Mouse (Mus musculus) liver, embryonic 13.5 days (tissue): Measurements from ENCODE around the gene Olfr1243. TPM values are rescaled to one million over a fixed set of nuclear protein-coding genes. Genes with fewer than 3 reads are reported as not detected.
"Not testable (repeated sequence)": the region's sequence is repeated elsewhere in the genome, so short reads cannot be mapped to it uniquely, and the experiment has no call there.

Experiments
- ATAC-seq: fragments of 200-750 bp; cut with Nextera tagmentation; 2 replicates; pipeline ENCODE4 v1.8.0; 2017; ENCODE audit warnings: low read depth, mild to moderate bottlenecking, moderate number of reproducible peaks, moderate library complexity
- DNase-seq: peaks from one replicate; pipeline ENCODE4 v3.0.0; 2022
- H3K27ac ChIP-seq: fragments of 300-500 bp; sonication (generic); 2 replicates; pipeline ENCODE4 v1.5.1; 2015; ENCODE audit warnings: moderate library complexity, mild to moderate bottlenecking, inconsistent platforms
- H3K27me3 ChIP-seq: fragments of 300-500 bp; sonication (generic); 2 replicates; pipeline ENCODE4 v1.6.1; 2015; ENCODE audit warnings: mild to moderate bottlenecking, inconsistent platforms
- H3K36me3 ChIP-seq: fragments of 300-500 bp; sonication (generic); 2 replicates; pipeline ENCODE4 v1.6.1; 2015; ENCODE audit warnings: mild to moderate bottlenecking, inconsistent platforms
- H3K4me1 ChIP-seq: fragments of 300-500 bp; sonication (generic); replicated peaks from 2 replicates; pipeline ENCODE4 v1.6.1; 2015; ENCODE audit warnings: inconsistent platforms
- H3K4me2 ChIP-seq: fragments of 300-500 bp; sonication (generic); 2 replicates; pipeline ENCODE4 v1.6.1; 2015; ENCODE audit warnings: inconsistent platforms, mild to moderate bottlenecking, moderate library complexity
- H3K4me3 ChIP-seq: fragments of 300-500 bp; sonication (generic); replicated peaks from 2 replicates; pipeline ENCODE4 v1.5.1; 2015; ENCODE audit warnings: mild to moderate bottlenecking, inconsistent platforms
- H3K9ac ChIP-seq: fragments of 300-500 bp; sonication (generic); 2 replicates; pipeline ENCODE4 v1.6.1; 2015; ENCODE audit warnings: mild to moderate bottlenecking, inconsistent platforms
- H3K9me3 ChIP-seq: fragments of 300-500 bp; sonication (generic); replicated peaks from 2 replicates; pipeline ENCODE4 v1.6.1; 2016; ENCODE audit warnings: inconsistent platforms
- WGBS: fragments of 180-500 bp; shearing (Covaris S2); methylation state at CpG from one replicate; pipeline ENCODE4 v1.1.7; 2015; ENCODE audit not compliant: insufficient replicate concordance; 5-methylcytosine and 5-hydroxymethylcytosine counted together
- polyA plus RNA-seq: library from polyadenylated mRNA; unstranded; fragments of >200 nt; fragmentation: Nextera tagmentation; extraction: Ambion mirVana; gene quantifications from 2 replicates; pipeline ENCODE4 v1.2.1, GENCODE M21; 2015

Gene Olfr1243
- polyA plus RNA-seq: not detected in 2 replicates

GRCm38 (mm10) chr2:89531387-89531786 lies at the start of gene Olfr1243:
TSS of gene Olfr1243 (minus strand) at chr2:89531487.
- Histone ChIP-seq H3K27me3 (no peaks in the 10 kb centered on the region), H3K4me1 (no peaks in the 10 kb centered on the region), H3K9ac (no peak within 1 kb of the TSS), H3K9me3 (no peaks in the 10 kb centered on the region), H3K36me3 (no peaks in the 10 kb centered on the region), H3K4me2 (no peak within 1 kb of the TSS), H3K4me3 (no peak within 1 kb of the TSS), H3K27ac (no peak within 1 kb of the TSS)
- DNase-seq (no peak), ATAC-seq (no peak)
- WGBS: 61% methylated on average over 1 of the region's 1 CpGs

GRCm38 (mm10) chr2:89578347-89578746 lies 47.1 kb upstream of the Olfr1243 start, which contains the start of gene Olfr1245:
TSS of gene Olfr1245 (minus strand) at chr2:89578447.
- no peak within 1 kb of the TSS for H3K9ac ChIP-seq
- 58% methylated on average over 1 of the region's 1 CpGs for WGBS
- no peaks in the 10 kb centered on the region for H3K36me3 ChIP-seq
- ATAC-seq: no peak
- no peak within 1 kb of the TSS for H3K27ac ChIP-seq
- no peak within 1 kb of the TSS for H3K4me2 ChIP-seq
- H3K27me3 ChIP-seq: no peaks in the 10 kb centered on the region
- no peak for DNase-seq
- H3K4me1 ChIP-seq: no peaks in the 10 kb centered on the region
- no peak within 1 kb of the TSS for H3K4me3 ChIP-seq
- no peaks in the 10 kb centered on the region for H3K9me3 ChIP-seq

DNA sequence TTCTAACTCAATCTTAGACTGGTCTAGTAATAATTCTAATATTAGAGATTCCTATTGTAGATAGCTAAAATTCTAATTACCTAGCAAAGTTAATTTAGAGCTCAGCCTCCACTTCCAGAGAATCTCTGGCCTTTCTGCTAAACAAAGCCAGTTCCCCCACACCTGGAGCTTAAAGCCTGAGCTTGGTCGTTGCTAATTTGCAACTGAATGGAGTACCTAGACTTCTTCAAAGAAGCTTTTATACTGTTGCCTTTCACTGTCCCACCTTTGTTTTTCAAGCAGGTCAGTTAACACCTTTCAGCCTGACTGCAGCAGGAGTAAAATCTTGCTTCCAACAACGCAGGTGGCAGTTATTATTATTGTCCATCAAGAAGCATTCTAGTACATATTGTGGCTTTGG lies 31.4 kb upstream of the Olfr1243 start:
- not testable (repeated sequence) for H3K4me2 ChIP-seq, H3K27ac ChIP-seq, H3K9ac ChIP-seq, H3K36me3 ChIP-seq, H3K9me3 ChIP-seq, H3K27me3 ChIP-seq, H3K4me1 ChIP-seq, H3K4me3 ChIP-seq, ATAC-seq, DNase-seq
- WGBS: 30% methylated on average over 2 of the region's 2 CpGs

DNA sequence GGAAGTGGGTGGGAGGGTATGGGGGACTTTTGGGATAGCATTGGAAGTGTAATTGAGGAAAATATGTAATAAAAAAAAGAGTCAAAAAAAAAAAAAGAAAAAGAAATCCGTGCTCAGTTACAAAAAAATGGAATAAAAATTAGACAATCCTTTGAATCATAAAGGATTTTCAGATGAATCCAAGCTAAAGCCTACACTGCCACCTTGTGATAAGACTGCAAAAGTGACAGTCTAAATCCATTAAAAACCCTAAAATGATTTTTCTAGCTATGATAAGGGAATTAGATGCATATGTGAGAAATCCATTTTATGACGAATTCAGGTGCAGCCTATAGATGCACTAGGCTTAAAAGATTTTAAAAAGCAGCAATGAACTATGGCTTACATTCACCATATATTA lies 13.2 kb upstream of the Olfr1243 start:
- Histone ChIP-seq H3K9me3 (no peaks in the 10 kb centered on the region), H3K9ac (no peak overlapping the region), H3K27me3 (no peaks in the 10 kb centered on the region), H3K27ac (no peak overlapping the region), H3K4me3 (no peak overlapping the region), H3K4me2 (no peak overlapping the region), H3K36me3 (no peaks in the 10 kb centered on the region), H3K4me1 (no peaks in the 10 kb centered on the region)
- DNase-seq (no peak), ATAC-seq (no peak)
- 49% methylated on average over 2 of the region's 2 CpGs for WGBS

GRCm38 (mm10) chr2:89539923-89540322 lies 8.6 kb upstream of the Olfr1243 start:
- no peaks in the 10 kb centered on the region for H3K4me1 ChIP-seq
- ATAC-seq (no peak), DNase-seq (no peak)
- H3K9ac ChIP-seq: no peak overlapping the region
- H3K9me3 ChIP-seq: no peaks in the 10 kb centered on the region
- no peak overlapping the region for H3K4me2 ChIP-seq
- 50% methylated on average over 1 of the region's 1 CpGs for WGBS
- H3K4me3 ChIP-seq: no peak overlapping the region
- H3K27ac ChIP-seq: no peak overlapping the region
- no peaks in the 10 kb centered on the region for H3K27me3 ChIP-seq
- H3K36me3 ChIP-seq: no peaks in the 10 kb centered on the region

DNA sequence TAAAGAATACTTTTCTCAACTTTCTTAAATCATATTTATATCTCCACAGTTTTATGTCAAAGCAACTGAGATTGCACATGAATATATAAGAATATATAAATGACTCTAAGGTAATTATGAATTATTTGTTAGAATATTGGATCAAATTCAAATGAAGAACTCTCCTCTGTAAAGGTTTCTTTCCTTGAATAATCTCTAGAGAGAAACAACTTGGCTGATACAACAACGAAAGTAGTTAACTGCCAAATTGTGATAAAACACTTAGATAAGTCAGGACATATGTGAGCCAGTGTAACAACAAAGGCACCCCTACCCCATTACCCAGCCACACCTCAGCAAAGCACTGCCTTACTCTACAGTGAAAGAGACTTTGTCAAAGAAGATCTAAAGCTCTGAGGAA lies 33.1 kb downstream of the Olfr1243 start, which contains the start of gene Olfr1242:
TSS of gene Olfr1242 (minus strand) at position 101 of the 400 bp plus-strand sequence.
- ATAC-seq (no peak), DNase-seq (no peak)
- H3K27me3 ChIP-seq: no peaks in the 10 kb centered on the region
- no peaks in the 10 kb centered on the region for H3K4me1 ChIP-seq
- no peak within 1 kb of the TSS for H3K27ac ChIP-seq
- no peak within 1 kb of the TSS for H3K4me2 ChIP-seq
- no peaks in the 10 kb centered on the region for H3K36me3 ChIP-seq
- no peak within 1 kb of the TSS for H3K9ac ChIP-seq
- H3K9me3 ChIP-seq: no peaks in the 10 kb centered on the region
- 53% methylated on average over 1 of the region's 1 CpGs for WGBS
- H3K4me3 ChIP-seq: no peak within 1 kb of the TSS

DNA sequence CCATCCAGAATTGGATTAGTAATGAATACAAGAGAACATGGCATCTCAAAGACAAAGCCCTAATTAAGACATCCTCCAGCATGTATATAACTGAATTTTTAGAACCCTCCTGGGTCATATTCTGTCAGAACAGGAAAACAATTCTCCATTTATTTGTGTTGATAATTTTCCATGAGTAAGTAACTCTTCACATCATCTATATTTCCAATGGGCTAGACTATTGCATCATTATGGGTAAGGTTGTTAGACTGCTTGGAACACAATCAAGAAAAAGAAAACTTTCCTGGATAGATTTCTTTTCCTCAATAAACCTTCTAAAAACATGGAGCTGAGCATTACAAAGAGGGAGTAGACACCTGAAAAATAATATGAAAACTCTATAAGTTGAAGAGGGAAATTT lies 44.3 kb downstream of the Olfr1243 start, which contains the start of gene Olfr1241:
TSS of gene Olfr1241 (minus strand) at position 101 of the 400 bp plus-strand sequence.
- Histone ChIP-seq H3K27ac (no peak within 1 kb of the TSS), H3K4me2 (no peak within 1 kb of the TSS), H3K4me1 (no peaks in the 10 kb centered on the region), H3K9ac (no peak within 1 kb of the TSS), H3K4me3 (no peak within 1 kb of the TSS), H3K9me3 (no peaks in the 10 kb centered on the region), H3K27me3 (no peaks in the 10 kb centered on the region), H3K36me3 (no peaks in the 10 kb centered on the region)
- no peak for ATAC-seq
- DNase-seq: no peak

Other genes with a start within 250 kb of the Olfr1243 start
- gene Olfr1229, start 243.5 kb downstream of the Olfr1243 start, polyA plus RNA-seq: not detected in 2 replicates
- not detected in 2 replicates for gene Olfr1230, start 234.2 kb downstream of the Olfr1243 start, polyA plus RNA-seq
- not detected in 2 replicates for gene Olfr1231, start 224.4 kb downstream of the Olfr1243 start, polyA plus RNA-seq
- gene Olfr1232, start 201.8 kb downstream of the Olfr1243 start, polyA plus RNA-seq: not detected in 2 replicates
- not detected in 2 replicates for gene Olfr1233, start 189.1 kb downstream of the Olfr1243 start, polyA plus RNA-seq
- gene Olfr1234, start 166.6 kb downstream of the Olfr1243 start, polyA plus RNA-seq: not detected in 2 replicates
- not detected in 2 replicates for gene Olfr1238, start 121.8 kb downstream of the Olfr1243 start, polyA plus RNA-seq
- gene Olfr1239, start 111.1 kb downstream of the Olfr1243 start, polyA plus RNA-seq: not detected in 2 replicates
- not detected in 2 replicates for gene Olfr1240, start 88.5 kb downstream of the Olfr1243 start, polyA plus RNA-seq
- gene Olfr1241, start 44.4 kb downstream of the Olfr1243 start, polyA plus RNA-seq: not detected in 2 replicates
- not detected in 2 replicates for gene Olfr1242, start 33.2 kb downstream of the Olfr1243 start, polyA plus RNA-seq
- gene Olfr1245, start 47.0 kb upstream of the Olfr1243 start, polyA plus RNA-seq: not detected in 2 replicates
- gene Olfr1246, start 61.7 kb upstream of the Olfr1243 start, polyA plus RNA-seq: not detected in 2 replicates
- gene Olfr1247, start 82.6 kb upstream of the Olfr1243 start, polyA plus RNA-seq: not detected in 2 replicates
- gene Olfr1248, start 86.8 kb upstream of the Olfr1243 start, polyA plus RNA-seq: not detected in 2 replicates
- gene Olfr1249, start 103.5 kb upstream of the Olfr1243 start, polyA plus RNA-seq: not detected in 2 replicates
- gene Olfr1250, start 130.0 kb upstream of the Olfr1243 start, polyA plus RNA-seq: not detected in 2 replicates
- gene Olfr1251, start 140.4 kb upstream of the Olfr1243 start, polyA plus RNA-seq: not detected in 2 replicates
- not detected in 2 replicates for gene Olfr1252, start 193.5 kb upstream of the Olfr1243 start, polyA plus RNA-seq
- not detected in 2 replicates for gene Olfr1253, start 225.6 kb upstream of the Olfr1243 start, polyA plus RNA-seq